Mouse (Mus musculus): ENCODE results near the gene Fam171a1.

- TF ChIP-seq CTCF (IDR thresholded peaks at IDR 0.05; ENCODE audit: extremely low read depth, insufficient read depth, low read length) (no peak), POLR2A (IDR thresholded peaks at IDR 0.05; ENCODE audit: extremely low read depth, insufficient read depth, low read length) (no peak)
Observed at GRCm38 (mm10) chr2:3185335-3185734, 71.3 kb downstream of the Fam171a1 start.
